Comparison of ENCODE assay signal across 10 mouse cellular contexts in the genomic region with DNA sequence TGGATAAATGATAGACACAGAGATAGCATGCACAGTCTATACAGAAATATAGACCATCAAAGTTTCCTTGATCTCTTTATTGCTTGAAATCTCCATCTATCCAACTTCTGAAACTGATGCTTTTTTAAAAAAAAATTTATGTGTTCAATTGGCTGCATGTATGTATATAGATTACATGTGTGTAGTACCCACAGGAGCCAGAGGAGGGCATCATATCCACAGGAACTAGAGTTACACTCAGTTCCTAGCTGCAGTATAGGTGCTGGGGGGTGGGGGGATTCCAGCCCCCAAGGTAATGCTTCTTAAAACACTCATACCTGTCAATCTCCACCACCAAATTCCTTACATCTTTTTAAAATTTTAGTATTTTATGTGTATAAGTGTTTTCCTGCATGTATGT. TPM values are rescaled to one million over a fixed set of nuclear protein-coding genes. Genes with fewer than 3 reads are reported as not detected.
DNase-seq lines count a peak whose midpoint lies in the region; ATAC-seq and TF ChIP-seq lines count a peak whose summit lies in the region.
"Had no signal": no experiment of that assay in that cellular context is flagged by ENCODE, and none has a peak within 500 bp of the region (broad histone marks: within the 10 kb centered on the region; RNA-seq: fewer than 3 reads in every experiment).

No protein-coding gene starts in this region.

- no peaks in the 10 kb centered on the region for H3K4me1 ChIP-seq in kidney, adult 2 months (ENCODE audit: control insufficient read depth, insufficient read depth, low read length)
- no peaks in the 10 kb centered on the region for H3K4me1 ChIP-seq in midbrain, embryonic 14.5 days (ENCODE audit: control insufficient read depth, insufficient read depth, low read length)

- CTCF ChIA-PET in Patski (lab: Charles Lee): interaction anchor here (1.3 to 1.7 kb wide), 2 partner anchors 24 to 39 kb away, joined by 3 to 5 read pairs; no protein-coding TSS in a partner anchor

- no peak overlapping the region for H3K9ac ChIP-seq in midbrain, embryonic 14.5 days (replicated peaks; ENCODE audit: low read length)

- ATAC-seq in Patski: no peak
- peak; percentile 80 for ATAC-seq in megakaryocyte progenitor cell, adult 5-6 weeks (replicated peaks; ENCODE audit: poor library complexity)
- ATAC-seq in megakaryocyte-erythroid progenitor cell, adult 5-6 weeks (replicated peaks; ENCODE audit: low FRiP score, low TSS enrichment, poor library complexity, severe bottlenecking): no peak
- ATAC-seq in inflammation-experienced regulatory T-cells, adult 6 months: no peak
- no peak for ATAC-seq in midbrain, embryonic 14.5 days (ENCODE audit: low FRiP score, low TSS enrichment)
- ATAC-seq: forebrain, embryonic 16.5 days had no signal

- TF ChIP-seq POLR2A in kidney, adult 2 months (IDR thresholded peaks at IDR 0.05; ENCODE audit: low read depth, low read length): no peak

- peaks cover 8% of the 10 kb centered on the region for H3K36me3 ChIP-seq in kidney, adult 2 months (ENCODE audit: control insufficient read depth, insufficient read depth, low read length)
- H3K36me3 ChIP-seq in midbrain, embryonic 14.5 days (ENCODE audit: control insufficient read depth, insufficient read depth, low read length): peaks cover 27% of the 10 kb centered on the region

- H3K9me3 ChIP-seq in midbrain, embryonic 14.5 days (ENCODE audit: control insufficient read depth, low read length): peaks cover 3% of the 10 kb centered on the region; the same call in 1 of the 2 replicates

- H3K27me3 ChIP-seq in kidney, adult 2 months (replicated peaks; ENCODE audit: control insufficient read depth, insufficient read depth, low read length): no peaks in the 10 kb centered on the region
- H3K27me3 ChIP-seq in Patski: no peaks in the 10 kb centered on the region
- H3K27me3 ChIP-seq in midbrain, embryonic 14.5 days (ENCODE audit: control insufficient read depth, insufficient read depth, low read length): no peaks in the 10 kb centered on the region
- H3K27me3 ChIP-seq: megakaryocyte, embryonic 14.5 days had no signal

- H3K4me2 ChIP-seq in midbrain, embryonic 14.5 days (ENCODE audit: low read length): no peak overlapping the region

- peak; percentile 19 for DNase-seq in kidney, adult 2 months
- DNase-seq in kidney, adult 11 months: no peak
- DNase-seq in B cell, adult 2 months: peak; percentile 64 to 67
- DNase-seq in Patski (ENCODE audit: low read depth, low spot score): no peak
- DNase-seq in midbrain, embryonic 14.5 days: no peak

- POLR2A ChIA-PET in Patski (lab: Charles Lee): interaction anchor here (0.5 kb wide), 1 partner anchor 1032 kb away, joined by 3 read pairs; no protein-coding TSS in a partner anchor

- H3K27ac ChIP-seq in kidney, adult 2 months (ENCODE audit: insufficient read depth, low read depth, low read length): no peak overlapping the region
- no peak overlapping the region for H3K27ac ChIP-seq in midbrain, embryonic 14.5 days (replicated peaks; ENCODE audit: low read depth, low read length)

- in situ Hi-C loops in Patski (cut with MboI; ENCODE audit: low pct_unique_long_range_greater_than_20kb): loop anchor here (25.0 kb wide), 2 partner anchors 773 to 923 kb away; no protein-coding TSS in a partner anchor

- H3K4me3 ChIP-seq in kidney, adult 2 months (ENCODE audit: insufficient read depth, low read depth, low read length): no peak overlapping the region
- no peak overlapping the region for H3K4me3 ChIP-seq in midbrain, embryonic 14.5 days (replicated peaks; ENCODE audit: low read depth, low read length)
- H3K4me3 ChIP-seq: megakaryocyte, embryonic 14.5 days had no signal

- TF ChIP-seq CTCF in kidney, adult 2 months (conservative IDR thresholded peaks at IDR 0.05; ENCODE audit: insufficient read depth, insufficient read length, low read depth, low read length): 0 out of 2 replicates have a peak, but pooled peaks have one; percentile 16
- peak; percentile 65 for TF ChIP-seq CTCF in Patski (IDR thresholded peaks at IDR 0.05)

RNA-seq across cellular contexts. Expression of gene Ift80, which starts 39.7 kb away (rescaled TPM):
- 3.8 and 4.2 TPM in 2 replicates for polyA plus RNA-seq in kidney, adult 2 months (2012; rRNA removed)
- 96.4 TPM for polyA plus RNA-seq in Patski (2021)
- 12.8 and 21.5 TPM in 2 replicates for total RNA-seq in megakaryocyte progenitor cell, adult 5-6 weeks (2015)
- total RNA-seq in megakaryocyte progenitor cell, adult 5-6 weeks (2017): 19.1 and 25.2 TPM in 2 replicates
- total RNA-seq in megakaryocyte-erythroid progenitor cell, adult 5-6 weeks (2014; fragmentation: Nextera tagmentation): 20.1 and 22.3 TPM in 2 replicates
- total RNA-seq in megakaryocyte-erythroid progenitor cell, adult 5-6 weeks (2017): 20.3 and 26.8 TPM in 2 replicates
- 100 to 1,000 TPM in 1 of 3 experiments, 10 to 100 TPM in 2; 24.6 to 128 (median 99.2) TPM for polyA plus RNA-seq in inflammation-experienced regulatory T-cells, adult 6 months (2017; shearing (Covaris generic))
- polyA plus RNA-seq in midbrain, embryonic 14.5 days (2014; fragmentation: Nextera tagmentation; extraction: Ambion mirVana): 5.6 and 11.2 TPM in 2 replicates

RNA-seq across cellular contexts. Expression of gene Smc4, which starts 39.9 kb away (rescaled TPM):
- polyA plus RNA-seq in kidney, adult 2 months (2012; rRNA removed): 2.5 and 3.0 TPM in 2 replicates
- 127 TPM for polyA plus RNA-seq in Patski (2021)
- total RNA-seq in megakaryocyte progenitor cell, adult 5-6 weeks (2015): 350 and 351 TPM in 2 replicates
- total RNA-seq in megakaryocyte progenitor cell, adult 5-6 weeks (2017): 603 and 719 TPM in 2 replicates
- total RNA-seq in megakaryocyte-erythroid progenitor cell, adult 5-6 weeks (2014; fragmentation: Nextera tagmentation): 208 and 219 TPM in 2 replicates
- 621 and 796 TPM in 2 replicates for total RNA-seq in megakaryocyte-erythroid progenitor cell, adult 5-6 weeks (2017)
- polyA plus RNA-seq in inflammation-experienced regulatory T-cells, adult 6 months (2017; shearing (Covaris generic)): 100 to 1,000 TPM; 271 to 449 (median 425) TPM
- polyA plus RNA-seq in midbrain, embryonic 14.5 days (2014; fragmentation: Nextera tagmentation; extraction: Ambion mirVana): 32.9 and 47.8 TPM in 2 replicates

Comparison
In these comparisons a context has a peak if more than half of its experiments do, and no peak if none do; other contexts are left out.
1. DNase-seq: peak in kidney, adult 2 months (single experiment) and B cell, adult 2 months (2 of 2); none in kidney, adult 11 months (single experiment), Patski (single experiment) and midbrain, embryonic 14.5 days (single experiment).